In the genomic region with DNA sequence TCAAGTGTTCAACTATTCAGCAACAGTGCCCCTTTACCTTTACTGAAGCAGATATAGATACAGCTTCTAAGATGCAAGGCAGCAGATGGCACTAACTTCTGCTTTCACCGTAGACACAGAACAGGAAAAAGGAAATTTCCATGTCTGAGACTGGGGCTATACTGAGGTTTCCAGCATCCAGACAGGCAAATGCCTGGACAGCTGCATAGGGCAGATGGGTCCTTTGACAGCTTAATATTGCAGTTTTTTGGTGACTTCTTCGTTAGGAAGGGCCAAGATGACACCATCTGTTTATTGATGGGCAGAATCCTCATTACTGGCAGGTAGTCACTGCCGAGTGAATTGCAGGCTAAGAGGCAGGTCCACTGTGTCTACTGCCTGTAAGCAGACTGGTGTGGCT, we compare ENCODE assay signal across 9 mouse cellular contexts.
A peak's percentile ranks its signal among the peaks of the same experiment; 100 is the strongest.
DNase-seq lines count a peak whose midpoint lies in the region; TF ChIP-seq lines count a peak whose summit lies in the region.
"Had no signal": no experiment of that assay in that cellular context is flagged by ENCODE, and none has a peak within 500 bp of the region (broad histone marks: within the 10 kb centered on the region; RNA-seq: fewer than 3 reads in every experiment).

No protein-coding gene starts in this region.

- H3K4me3 ChIP-seq in left cerebral cortex, adult 2 months, result no peak overlapping the region
- H3K4me3 ChIP-seq: heart, embryonic 10.5 days had no signal

- H3K27ac ChIP-seq in left cerebral cortex, adult 2 months, result peak overlapping the region; percentile 68
- H3K27ac ChIP-seq: heart, embryonic 10.5 days; liver, embryonic 14.5 days had no signal

- no peak for DNase-seq in left cerebral cortex, adult 2 months (ENCODE audit: extremely low spot score in 1 of 2, low spot score in 2 of 2)
- DNase-seq in left cerebral cortex, adult 11 months (ENCODE audit: low spot score), result no peak
- DNase-seq in c-Kit-positive CD71-negative TER-119-negative erythroid progenitor cells, embryonic 14.5 days (ENCODE audit: low read depth), result peak; percentile 4
- DNase-seq in cerebellum, postnatal 14 days, result peak; percentile 50 to 56
- peak; percentile 36 for DNase-seq in left cerebral cortex, postnatal 4 days
- DNase-seq in ovary, postnatal 14 days (ENCODE audit: low spot score), result no peak
- no peak for DNase-seq in embryo, embryonic 11 days

- intact Hi-C loops in left cerebral cortex, adult 2 months (cut with DNase I), result loop anchor here (5.0 kb wide), 2 partner anchors 44 to 64 kb away; no protein-coding TSS in a partner anchor
- intact Hi-C loops in left cerebral cortex, postnatal 4 days (cut with DNase I), result loop anchor here (5.0 kb wide), 1 partner anchor 69 kb away; no protein-coding TSS in a partner anchor

- no peak for TF ChIP-seq CTCF in left cerebral cortex, adult 2 months (IDR thresholded peaks at IDR 0.05)

Comparison
In these comparisons a context has a peak if more than half of its experiments do, and no peak if none do; other contexts are left out.
1. DNase-seq: peak in c-Kit-positive CD71-negative TER-119-negative erythroid progenitor cells, embryonic 14.5 days (single experiment), cerebellum, postnatal 14 days (2 of 2) and left cerebral cortex, postnatal 4 days (single experiment); none in left cerebral cortex, adult 2 months (0 of 2), left cerebral cortex, adult 11 months (single experiment), ovary, postnatal 14 days (single experiment) and embryo, embryonic 11 days (single experiment).